Mouse (Mus musculus) layer of hippocampus, postnatal 14 days (tissue): ENCODE data around the gene Gm44973. TPM values are rescaled to one million over a fixed set of nuclear protein-coding genes. Genes with fewer than 3 reads are reported as not detected.
"Not testable (repeated sequence)": the region's sequence is repeated elsewhere in the genome, so short reads cannot be mapped to it uniquely, and the experiment has no call there.

Experiments
- DNase-seq, 2 experiments: peaks; one replicate each; pipeline ENCODE4 v3.0.0; 2021 to 2022; ENCODE audit warnings: low spot score in 2 of 2, mixed read lengths in 1 of 2
- total RNA-seq, 2 experiments: library from RNA; stranded (reverse); gene quantifications; 2 replicates each; pipeline ENCODE4 v1.2.3; 2021

Gm44973 gene
- total RNA-seq, 2 experiments from 2014 or later = not detected

DNA sequence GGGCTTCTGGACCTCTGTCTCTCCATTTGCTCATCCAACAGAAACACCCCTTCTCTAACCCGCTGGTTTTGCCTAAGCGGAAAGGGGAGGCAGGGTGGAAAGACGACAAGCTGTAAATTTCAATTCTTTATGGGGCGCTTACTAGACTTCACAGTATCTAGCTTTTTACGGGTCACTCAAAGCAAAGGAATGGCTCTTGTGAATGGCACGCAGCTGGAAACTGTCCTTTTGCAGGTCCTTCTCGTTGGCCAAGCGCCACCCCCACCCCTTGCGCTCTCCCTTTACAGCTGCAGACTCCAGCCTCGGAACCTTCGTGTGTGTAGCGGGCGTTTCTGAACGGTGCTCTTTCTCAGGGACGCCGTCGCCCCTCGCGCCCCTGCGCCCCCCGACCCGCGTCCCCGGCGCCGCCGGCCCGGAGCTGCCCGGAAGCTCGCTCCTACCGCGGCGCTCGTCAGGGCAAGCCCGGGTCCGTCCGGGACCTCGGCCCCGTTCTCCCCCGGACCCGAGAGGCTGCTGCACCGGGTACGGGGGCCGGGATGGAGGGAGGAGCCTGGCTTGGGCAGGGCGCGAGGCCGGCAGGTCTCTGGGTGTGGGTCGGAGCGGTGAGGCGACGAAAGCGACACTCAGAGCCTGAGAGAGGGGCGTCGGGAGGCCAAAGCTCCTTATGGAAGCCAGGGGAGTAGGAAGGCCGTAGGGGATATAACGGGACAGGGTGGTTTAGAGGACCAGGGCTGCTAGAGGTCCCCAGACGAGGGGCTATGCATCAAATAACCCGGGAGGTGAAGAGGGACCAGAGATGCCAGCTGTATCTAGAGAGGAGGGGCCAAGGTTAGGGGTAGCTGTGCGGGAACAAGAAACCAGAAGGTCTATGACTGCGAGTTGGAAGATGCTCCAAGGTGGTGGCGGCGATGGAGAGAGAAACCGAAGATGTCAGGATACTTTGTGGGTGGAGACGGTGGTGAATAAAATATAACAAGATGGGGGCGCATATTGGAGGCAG is 36.2 kb downstream of the Gm44973 start, which contains the start of gene Zfp580:
Gene Zfp580 (plus strand): TSS at position 346 of the 1,000 bp plus-strand sequence.
- DNase-seq = peak; percentile 78 to 86

DNA sequence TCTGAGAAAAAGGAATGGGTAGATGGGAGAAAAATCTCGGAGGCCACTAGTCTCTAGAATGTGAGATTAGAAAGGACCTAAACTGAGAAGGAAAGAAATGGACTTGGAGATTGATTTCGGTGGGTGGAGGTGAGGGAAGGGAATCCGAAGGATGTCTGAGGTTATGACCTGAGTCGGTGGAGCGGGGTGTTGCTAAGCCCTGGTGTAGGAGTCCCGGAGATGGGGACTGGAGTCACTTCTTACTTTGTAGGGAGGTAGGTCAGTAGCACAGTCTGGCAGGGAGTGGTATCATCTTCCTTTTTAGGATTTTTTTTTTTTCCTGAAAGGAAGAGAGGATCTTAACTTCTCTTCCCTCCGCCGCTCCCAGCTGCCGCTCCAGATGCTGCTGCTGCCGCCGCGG is 37.1 kb downstream of the Gm44973 start:
- no peak for DNase-seq

DNA sequence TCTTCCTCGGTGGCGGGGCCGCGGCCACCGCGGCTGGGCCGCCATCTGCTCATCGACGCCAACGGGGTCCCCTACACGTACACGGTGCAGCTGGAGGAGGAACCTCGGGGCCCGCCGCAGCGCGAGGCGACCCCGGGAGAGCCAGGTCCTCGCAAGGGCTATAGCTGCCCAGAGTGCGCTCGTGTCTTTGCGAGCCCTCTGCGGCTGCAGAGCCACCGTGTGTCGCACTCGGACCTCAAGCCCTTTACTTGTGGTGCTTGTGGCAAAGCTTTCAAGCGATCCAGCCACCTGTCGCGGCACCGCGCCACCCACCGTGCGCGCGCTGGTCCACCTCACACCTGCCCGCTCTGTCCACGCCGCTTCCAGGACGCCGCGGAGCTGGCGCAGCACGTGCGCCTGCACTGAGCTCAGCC is 37.6 kb downstream of the Gm44973 start:
- DNase-seq = no peak

- peak; percentile 55 to 63 for DNase-seq
These were observed 38.3 kb downstream of the Gm44973 start for GRCm38 (mm10) chr7:5053456-5054179.

DNA sequence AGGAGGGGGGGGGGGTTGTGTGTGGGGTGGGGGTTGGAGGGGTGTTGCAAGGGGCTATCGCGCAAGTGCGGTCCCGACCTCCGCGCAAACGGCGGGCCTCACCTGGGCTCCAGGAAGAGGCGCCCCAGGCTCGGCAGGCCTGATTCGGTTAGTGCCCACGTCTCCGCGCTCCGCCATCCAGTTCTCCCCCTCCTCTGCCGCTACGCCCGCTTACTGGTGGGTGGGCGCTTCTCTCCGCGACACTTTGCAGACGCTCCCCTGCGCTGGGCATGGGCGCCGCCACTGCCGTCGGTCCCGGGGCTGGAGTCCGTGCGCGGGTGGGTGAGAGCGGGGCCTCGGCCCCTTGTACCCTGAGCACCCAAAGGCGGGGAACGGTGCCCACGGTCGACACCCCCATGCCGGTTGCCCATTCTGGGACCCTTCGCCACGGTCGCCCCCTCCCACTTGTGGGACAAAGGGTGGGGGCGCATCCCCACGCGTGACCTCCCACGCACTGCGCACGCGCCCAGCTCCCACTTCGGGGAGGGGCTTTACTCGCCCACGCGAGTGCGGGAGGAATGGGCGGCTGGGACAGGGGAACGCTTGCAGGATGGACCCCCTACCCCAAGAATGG is 41.5 kb downstream of the Gm44973 start:
- DNase-seq = peak; percentile 79 to 80

GRCm38 (mm10) chr7:5057381-5057780 is 42.1 kb downstream of the Gm44973 start:
- no peak for DNase-seq

GRCm38 (mm10) chr7:5057804-5058203 is 42.5 kb downstream of the Gm44973 start:
- no peak for DNase-seq

DNA sequence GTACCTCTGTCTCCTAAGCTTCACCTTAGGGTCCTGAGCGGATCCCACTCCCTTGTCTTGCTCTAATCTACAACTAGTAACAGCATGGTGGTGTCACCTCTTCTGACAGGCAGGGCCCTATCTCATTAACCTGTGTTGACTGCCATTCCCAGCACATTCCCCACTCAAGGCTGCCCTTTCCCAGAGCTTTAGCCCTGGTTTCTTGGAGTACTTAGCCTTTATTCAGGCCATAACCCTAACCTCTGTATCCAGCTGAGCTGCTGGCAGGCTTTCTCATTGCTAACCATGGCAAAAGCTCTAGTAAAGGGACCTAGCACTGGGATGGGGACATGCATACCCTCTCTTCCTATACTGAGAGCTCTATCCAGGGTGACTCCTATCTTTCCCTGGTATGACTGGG is 43.3 kb downstream of the Gm44973 start:
- no peak for DNase-seq

GRCm38 (mm10) chr7:5059421-5059820 is 44.1 kb downstream of the Gm44973 start:
- no peak for DNase-seq

DNA sequence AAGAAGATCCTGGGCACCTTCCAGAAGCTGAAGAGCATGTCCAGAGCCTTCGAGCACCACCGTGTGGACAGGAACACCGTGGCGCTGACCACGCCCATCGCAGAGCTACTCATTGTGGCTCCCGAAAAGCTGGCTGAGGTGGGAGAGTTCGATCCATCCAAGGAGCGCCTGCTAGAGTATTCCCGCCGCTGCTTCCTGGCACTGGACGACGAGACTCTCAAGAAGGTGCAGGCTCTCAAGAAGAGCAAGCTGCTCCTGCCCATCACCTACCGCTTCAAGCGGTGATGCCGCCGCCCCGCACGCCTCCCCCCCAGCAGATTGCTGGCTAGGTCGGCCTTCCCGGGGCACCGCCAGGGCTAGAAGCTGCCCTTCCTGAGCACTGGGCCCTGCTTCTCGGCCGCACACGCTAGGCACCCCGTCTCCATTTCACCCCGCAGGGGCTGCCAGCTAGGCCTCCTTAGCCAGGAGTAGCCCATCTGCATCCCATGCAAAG is 45.0 kb downstream of the Gm44973 start:
- peak; percentile 69 to 81 for DNase-seq

DNA sequence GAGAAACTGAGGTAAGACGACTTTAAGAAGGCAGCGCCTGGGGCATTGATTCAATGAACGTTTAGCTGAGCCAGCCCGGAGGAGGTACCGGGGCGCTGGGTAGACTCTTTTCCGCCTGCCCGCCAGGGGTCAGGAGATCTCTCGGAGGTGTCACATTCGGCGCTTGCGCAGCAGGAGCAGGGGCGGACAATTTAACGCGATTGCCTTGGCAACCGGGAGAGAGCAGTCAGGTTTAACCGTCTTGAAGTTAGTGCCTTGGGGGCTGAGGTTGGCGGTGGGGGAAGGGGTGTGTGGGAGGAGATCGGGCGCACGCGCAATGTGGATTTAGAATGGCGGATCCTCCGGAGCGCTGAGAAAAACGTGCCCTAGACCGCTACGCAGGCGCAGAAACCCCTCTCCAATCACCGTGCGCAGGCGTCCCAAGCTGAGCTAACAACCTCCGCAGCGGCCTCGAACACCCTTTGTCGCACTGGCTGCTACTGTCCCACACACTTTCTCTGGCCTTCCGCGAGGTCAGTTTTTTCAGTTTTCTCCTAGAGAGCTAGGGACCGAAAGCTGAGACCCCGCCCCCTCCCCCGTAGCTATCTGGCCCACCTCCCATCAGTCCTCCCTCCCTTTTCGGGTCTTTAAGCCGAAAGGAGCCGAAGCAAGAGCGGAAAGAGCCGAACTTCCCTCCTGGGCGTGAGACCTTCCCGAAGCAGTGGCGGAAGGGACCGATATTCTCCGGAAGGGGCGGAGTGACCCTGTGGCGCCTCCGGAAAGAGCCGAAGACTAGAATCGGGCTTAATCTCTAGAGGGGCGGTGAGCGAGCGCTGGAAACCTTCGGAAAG is 45.9 kb downstream of the Gm44973 start:
- peak; percentile 99 to 100 for DNase-seq

DNA sequence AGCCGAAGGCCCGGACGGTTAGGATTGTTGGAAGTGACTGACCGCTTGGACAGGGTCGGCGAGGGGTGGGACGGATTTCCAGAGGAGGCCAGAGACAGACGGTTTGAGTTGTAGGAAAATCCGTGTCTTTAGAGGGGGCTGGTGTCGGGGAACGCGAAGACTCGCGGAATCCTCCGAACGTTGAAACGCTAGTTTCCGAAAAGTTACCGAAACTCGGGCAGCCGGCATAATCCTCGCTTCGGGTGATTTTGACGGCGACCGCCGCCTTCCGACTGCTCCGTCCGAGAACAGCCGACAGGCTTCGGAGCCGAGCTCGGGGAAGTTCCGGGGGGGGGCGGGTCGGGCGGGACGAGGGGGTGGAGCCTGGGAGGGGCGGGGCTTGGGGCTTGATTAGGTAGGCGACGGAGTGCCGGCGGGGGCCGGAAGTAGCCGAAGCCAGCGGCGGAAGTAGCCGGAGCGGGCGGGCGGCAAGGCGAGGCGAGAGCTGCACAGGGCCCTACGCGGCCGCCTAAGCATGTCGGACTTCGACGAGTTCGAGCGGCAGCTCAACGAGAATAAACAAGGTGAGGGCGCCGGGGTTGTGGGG is 46.6 kb downstream of the Gm44973 start, which contains the start of gene U2af2:
Gene U2af2 (plus strand): TSS at position 370 of the 586 bp plus-strand sequence.
- peak; percentile 93 to 95 for DNase-seq

DNA sequence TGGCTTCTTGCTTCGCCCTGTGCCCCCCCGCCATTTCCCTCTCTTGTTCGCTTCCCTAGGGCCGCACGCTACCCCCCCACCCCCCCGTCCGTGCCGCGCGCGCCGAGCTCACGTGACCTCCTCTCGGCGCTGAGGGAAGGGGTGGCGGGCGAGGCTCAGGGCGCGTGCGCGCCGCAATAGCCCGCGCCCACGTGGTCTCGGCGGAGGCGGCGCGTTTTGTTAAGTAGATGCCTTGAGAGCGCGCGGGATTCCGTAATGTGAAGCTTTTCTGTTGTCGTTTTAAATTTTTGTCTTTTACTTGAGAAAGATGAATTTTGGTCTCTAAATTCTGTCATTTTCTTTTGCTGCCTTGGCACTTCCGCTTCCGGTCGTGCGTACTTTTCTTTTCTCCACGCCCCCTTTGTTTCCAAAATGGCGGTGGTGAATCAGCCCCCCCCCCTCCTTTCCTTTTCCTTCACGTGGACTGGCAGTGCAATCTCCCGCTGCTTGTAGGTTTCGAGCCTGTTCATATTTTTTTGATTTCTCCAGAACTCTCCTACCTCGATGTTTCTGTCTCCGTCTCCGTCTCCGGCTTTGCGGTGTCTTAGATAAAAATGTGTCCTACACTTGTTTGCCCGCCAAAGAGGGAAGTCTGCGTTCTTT is 47.2 kb downstream of the Gm44973 start:
- peak in 1 of 2 experiments; percentile 76 for DNase-seq

DNA sequence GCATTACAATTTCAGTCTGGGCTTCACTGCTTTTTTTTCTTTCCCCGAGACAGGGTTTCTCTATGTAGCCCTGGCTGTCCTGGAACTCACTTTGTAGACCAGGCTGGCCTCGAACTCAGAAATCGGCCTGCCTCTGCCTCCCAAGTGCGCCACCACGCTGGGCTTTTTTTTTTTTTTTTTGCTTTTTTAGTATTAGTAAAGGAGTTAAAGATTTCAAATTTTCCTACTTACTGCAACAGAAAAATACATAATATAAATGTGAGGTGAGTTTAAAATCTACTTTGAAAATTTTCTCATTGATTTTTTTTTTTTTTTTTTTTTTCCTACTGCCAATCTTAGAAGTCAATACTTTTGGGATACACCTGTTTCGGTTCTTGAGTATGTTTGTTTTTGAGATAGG is 49.6 kb downstream of the Gm44973 start:
- DNase-seq = no peak

- no peak for DNase-seq
These were observed 58.3 kb downstream of the Gm44973 start for GRCm38 (mm10) chr7:5073586-5073985.

- DNase-seq = no peak
These were observed 59.7 kb downstream of the Gm44973 start for GRCm38 (mm10) chr7:5074984-5075383.

GRCm38 (mm10) chr7:5076931-5077330 is 61.6 kb downstream of the Gm44973 start:
- DNase-seq = no peak

- not testable (repeated sequence) for DNase-seq
These were observed 64.2 kb downstream of the Gm44973 start for GRCm38 (mm10) chr7:5079365-5080009.
